Mouse (Mus musculus): ENCODE results near the gene Olfr980. TPM values are rescaled to one million over a fixed set of nuclear protein-coding genes. Genes with fewer than 3 reads are reported as not detected.
"Not testable (repeated sequence)": the region's sequence is repeated elsewhere in the genome, so short reads cannot be mapped to it uniquely, and the experiment has no call there.

Gene Olfr980
- polyA plus RNA-seq (2017; shearing (Covaris generic)) = not detected

DNA sequence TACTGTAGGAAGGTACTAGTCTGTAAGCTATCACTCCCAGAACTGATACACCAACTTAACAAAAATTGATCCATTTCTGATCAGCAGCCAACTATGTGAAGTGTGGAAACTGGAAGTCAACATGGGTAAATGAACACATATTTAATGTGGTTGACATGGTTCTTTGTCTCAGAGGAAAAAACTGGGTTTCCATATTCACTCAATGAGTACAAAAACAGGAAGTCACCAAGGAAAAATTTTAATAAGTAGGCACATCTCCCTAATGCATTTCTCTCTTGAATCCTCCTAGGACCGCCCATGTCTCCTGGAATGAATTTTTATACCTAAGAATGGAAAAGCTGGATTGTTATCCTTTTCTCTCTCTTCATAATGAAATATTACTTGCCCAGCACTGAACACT lies at the start of gene Olfr980:
Gene Olfr980, minus strand, starts transcription at position 101 of the 400 bp plus-strand sequence.
- no peak for ATAC-seq

DNA sequence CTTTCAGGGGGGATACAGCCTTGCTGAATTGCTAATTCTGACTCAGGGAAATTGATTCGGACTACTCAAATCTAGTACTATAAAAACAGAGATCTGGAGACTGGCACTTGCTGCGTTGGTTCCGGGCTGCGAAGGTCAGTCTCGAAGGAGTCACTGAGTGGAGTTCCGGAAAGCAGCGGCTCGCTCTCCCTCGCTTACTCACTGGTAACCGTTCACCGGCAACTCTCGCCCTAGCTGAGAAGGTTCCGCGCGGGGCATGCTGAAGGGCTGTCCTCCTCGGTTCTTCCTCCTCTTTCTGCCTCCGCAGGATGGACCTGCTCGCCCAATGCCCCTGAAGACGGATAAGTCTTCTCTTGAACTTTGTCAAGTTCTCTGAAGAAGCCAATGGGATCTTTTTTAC lies 40.8 kb upstream of the Olfr980 start:
- ATAC-seq = no peak

DNA sequence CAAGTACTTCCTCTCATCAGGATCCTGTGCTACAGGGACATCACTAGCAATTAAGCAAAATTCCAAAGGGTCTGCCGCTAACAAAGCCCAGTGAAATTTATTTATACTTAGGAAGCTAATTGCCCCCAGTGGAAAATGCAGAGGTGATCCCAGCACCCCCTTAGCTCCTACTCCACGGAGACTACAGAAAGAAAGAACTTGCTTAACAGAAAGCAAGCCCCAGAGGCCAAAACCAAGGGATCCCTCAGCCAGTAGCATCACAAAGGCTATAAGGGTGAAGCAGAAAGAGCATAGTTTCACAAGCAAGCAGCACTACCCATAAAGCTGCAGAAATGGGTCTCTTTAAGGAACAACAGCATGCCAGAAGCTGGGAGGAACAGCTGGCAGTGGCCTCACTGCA lies 11.8 kb upstream of the Olfr980 start, which contains the start of gene Olfr981:
Gene Olfr981, plus strand, starts transcription at position 301 of the 400 bp plus-strand sequence.
- ATAC-seq = no peak

DNA sequence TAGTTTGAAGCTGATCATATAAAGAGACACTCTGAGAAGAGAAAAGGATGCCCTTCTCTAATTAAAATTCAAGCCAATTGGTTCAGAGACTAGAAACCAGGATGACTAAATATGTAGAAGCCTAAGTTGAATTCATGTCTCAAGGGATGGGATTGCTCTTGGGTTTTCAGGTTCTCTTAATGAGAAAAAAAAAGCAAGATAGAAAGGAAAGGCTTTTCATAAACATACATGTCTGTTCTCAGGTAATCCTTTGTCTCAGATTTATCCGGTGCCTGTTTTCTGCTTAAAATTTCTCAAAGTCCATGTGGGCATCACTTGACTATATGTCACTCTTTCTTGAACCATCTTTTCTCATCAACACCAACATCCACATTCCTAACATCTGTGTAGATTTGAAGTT lies 6.0 kb downstream of the Olfr980 start, which contains the start of gene Olfr979:
Gene Olfr979, minus strand, starts transcription at position 101 of the 400 bp plus-strand sequence.
- ATAC-seq = no peak

DNA sequence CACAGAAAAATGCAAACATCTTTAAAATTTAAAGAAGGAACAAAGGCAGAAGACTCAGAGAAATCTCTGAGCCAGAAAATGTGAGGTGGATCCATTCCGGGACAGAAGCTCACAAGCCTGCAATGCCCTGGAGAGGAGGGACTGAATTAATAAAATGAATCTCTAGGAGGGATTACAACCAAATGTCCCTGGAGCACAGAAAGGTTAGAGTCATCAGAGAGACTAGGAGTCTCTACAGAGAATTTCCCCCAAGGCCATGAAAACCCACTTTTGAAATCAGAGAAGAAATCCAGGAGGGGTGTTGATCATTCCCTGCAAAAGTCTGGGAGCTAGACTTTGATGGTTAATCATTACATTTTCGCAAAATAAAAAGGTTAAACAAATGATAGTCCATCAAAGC lies 17.6 kb downstream of the Olfr980 start, which contains the start of gene Olfr978:
Gene Olfr978, plus strand, starts transcription at position 301 of the 400 bp plus-strand sequence.
- no peak for ATAC-seq

DNA sequence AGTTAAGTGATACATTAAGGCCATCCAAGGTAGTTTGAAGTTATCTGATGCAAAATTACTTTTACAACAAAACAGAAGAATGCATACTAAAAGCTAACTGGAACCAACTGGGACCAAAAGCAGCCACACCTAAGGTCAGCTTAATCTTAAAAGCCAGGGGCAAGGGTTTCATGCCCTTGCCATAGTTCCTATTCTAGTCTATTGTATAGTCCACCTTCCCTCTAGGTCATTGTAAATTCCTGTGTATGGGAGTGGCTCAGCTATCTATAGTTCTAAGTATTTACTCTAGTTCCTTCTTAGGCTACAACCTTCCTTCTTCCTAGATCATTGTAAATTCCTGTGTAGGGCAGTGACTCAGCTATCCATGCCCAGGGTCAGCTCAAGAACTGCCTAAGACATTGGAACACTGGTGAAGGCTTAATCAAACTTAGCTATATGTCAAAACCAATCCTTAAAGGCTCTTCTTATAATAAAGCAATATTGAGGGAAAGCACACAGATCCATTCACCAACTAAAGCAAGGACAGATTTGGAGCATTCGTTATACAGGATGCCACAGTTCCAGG lies 32.7 kb downstream of the Olfr980 start:
- ATAC-seq = not testable (repeated sequence)

DNA sequence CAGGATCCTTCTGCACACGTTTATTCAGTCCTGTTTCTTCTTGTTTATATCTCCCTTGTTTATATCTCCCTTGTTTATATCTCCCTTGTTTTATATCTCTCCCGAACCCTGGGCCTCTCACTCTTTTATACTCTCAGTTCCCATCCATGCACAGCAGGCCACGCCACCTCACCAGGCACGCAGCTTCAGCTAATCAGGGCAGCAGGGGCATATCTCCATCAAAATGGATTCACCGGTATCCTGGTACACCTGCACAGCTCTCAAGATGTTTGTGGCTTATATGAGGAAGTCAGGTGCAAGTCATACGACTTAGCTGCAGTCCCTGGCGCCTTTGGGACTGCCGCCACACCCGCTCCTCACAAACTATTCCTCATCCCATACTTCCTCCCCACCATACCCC lies 48.3 kb downstream of the Olfr980 start, which contains the start of gene Olfr976:
Gene Olfr976, minus strand, starts transcription at position 101 of the 400 bp plus-strand sequence.
- not testable (repeated sequence) for ATAC-seq

Other genes with a start within 250 kb of the Olfr980 start
- not detected for gene Olfr968, start 226.3 kb downstream of the Olfr980 start, polyA plus RNA-seq (2017; shearing (Covaris generic))
- not detected for gene Olfr969, start 218.6 kb downstream of the Olfr980 start, polyA plus RNA-seq (2017; shearing (Covaris generic))
- gene Olfr970, start 200.7 kb downstream of the Olfr980 start, polyA plus RNA-seq (2017; shearing (Covaris generic)) = not detected
- not detected for gene Olfr971, start 172.7 kb downstream of the Olfr980 start, polyA plus RNA-seq (2017; shearing (Covaris generic))
- gene Olfr972, start 143.2 kb downstream of the Olfr980 start, polyA plus RNA-seq (2017; shearing (Covaris generic)) = not detected
- not detected for gene Olfr229, start 102.2 kb downstream of the Olfr980 start, polyA plus RNA-seq (2017; shearing (Covaris generic))
- gene Olfr974, start 72.1 kb downstream of the Olfr980 start, polyA plus RNA-seq (2017; shearing (Covaris generic)) = under 1 TPM in 1 of 3 experiments, not detected in 2; 0.21 TPM
- gene Olfr975, start 57.5 kb downstream of the Olfr980 start, polyA plus RNA-seq (2017; shearing (Covaris generic)) = not detected
- gene Olfr976, start 48.4 kb downstream of the Olfr980 start, polyA plus RNA-seq (2017; shearing (Covaris generic)) = not detected
- not detected for gene Olfr978, start 17.5 kb downstream of the Olfr980 start, polyA plus RNA-seq (2017; shearing (Covaris generic))
- not detected for gene Olfr979, start 6.1 kb downstream of the Olfr980 start, polyA plus RNA-seq (2017; shearing (Covaris generic))
- not detected for gene Olfr981, start 11.9 kb upstream of the Olfr980 start, polyA plus RNA-seq (2017; shearing (Covaris generic))
- not detected for gene Olfr982, start 64.2 kb upstream of the Olfr980 start, polyA plus RNA-seq (2017; shearing (Covaris generic))
- gene Olfr983, start 84.0 kb upstream of the Olfr980 start, polyA plus RNA-seq (2017; shearing (Covaris generic)) = not detected
- not detected for gene Olfr984, start 104.6 kb upstream of the Olfr980 start, polyA plus RNA-seq (2017; shearing (Covaris generic))
- not detected for gene Olfr985, start 120.6 kb upstream of the Olfr980 start, polyA plus RNA-seq (2017; shearing (Covaris generic))
- not detected for gene Tmem225, start 138.5 kb upstream of the Olfr980 start, polyA plus RNA-seq (2017; shearing (Covaris generic))
- gene Olfr986, start 171.3 kb upstream of the Olfr980 start, polyA plus RNA-seq (2017; shearing (Covaris generic)) = not detected
- gene Zfp202, start 182.7 kb upstream of the Olfr980 start, polyA plus RNA-seq (2017; shearing (Covaris generic)) = 1 to 10 TPM in 2 of 3 experiments, under 1 TPM in 1; 0.44 to 2.2 (median 1.6) TPM